Mouse (Mus musculus): ENCODE measurements around the gene Defa36.
"Not testable (repeated sequence)": the region's sequence is repeated elsewhere in the genome, so short reads cannot be mapped to it uniquely, and the experiment has no call there.

The Defa36 gene

DNA sequence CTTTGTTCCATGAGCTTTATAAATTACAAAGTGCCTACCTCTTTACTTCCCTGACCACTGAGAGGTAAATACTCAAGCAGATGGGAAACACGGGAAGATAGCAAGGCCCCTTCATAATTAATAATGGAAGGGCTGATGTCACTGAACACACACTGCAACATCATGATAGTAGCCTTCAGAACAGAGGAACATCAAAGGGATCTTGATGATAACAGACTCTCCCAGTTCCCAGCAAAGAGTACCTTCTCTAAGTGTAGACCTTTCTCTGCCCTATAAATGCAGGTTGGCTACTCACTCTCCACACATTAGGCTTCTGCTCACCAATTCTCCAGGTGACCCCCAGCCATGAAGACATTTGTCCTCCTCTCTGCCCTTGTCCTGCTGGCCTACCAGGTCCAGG, at the start of gene Defa36:
Gene Defa36, plus strand, starts transcription at position 301 of the 400 bp plus-strand sequence.
- not testable (repeated sequence) for DNase-seq

GRCm38 (mm10) chr8:21378215-21378614, 49.0 kb upstream of the Defa36 start, which contains the start of gene Defa2:
Gene Defa2 (plus strand): TSS chr8:21378515.
- not testable (repeated sequence) for DNase-seq

- DNase-seq: not testable (repeated sequence)
Measured at GRCm38 (mm10) chr8:21391511-21391910, 35.7 kb upstream of the Defa36 start, which contains the start of gene Defa33. Gene Defa33 (plus strand): TSS chr8:21391811.

DNA sequence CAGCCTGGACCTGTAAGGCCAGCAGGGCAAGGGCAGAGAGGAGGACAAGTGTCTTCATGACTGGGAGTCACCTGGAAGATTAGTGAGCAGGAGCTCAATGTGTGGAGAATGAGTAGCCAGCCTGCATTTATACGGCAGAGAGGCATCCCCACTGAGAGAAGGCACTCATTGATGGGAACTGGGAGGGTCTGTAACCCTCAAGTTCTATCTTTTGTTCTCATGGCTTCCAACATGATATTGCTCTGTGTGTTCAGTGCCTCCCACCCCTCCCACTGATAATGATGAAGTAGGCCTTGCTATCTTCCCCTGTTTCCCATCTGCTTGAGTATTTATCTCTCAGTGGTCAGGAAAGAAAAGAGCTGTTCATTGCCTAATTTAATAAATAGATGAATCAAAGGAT, 29.2 kb downstream of the Defa36 start, which contains the start of gene Gm7849:
Gene Gm7849, minus strand, starts transcription at position 101 of the 400 bp plus-strand sequence.
- not testable (repeated sequence) for DNase-seq
